ENCODE assay signal across 24 mouse cellular contexts in the genomic region with DNA sequence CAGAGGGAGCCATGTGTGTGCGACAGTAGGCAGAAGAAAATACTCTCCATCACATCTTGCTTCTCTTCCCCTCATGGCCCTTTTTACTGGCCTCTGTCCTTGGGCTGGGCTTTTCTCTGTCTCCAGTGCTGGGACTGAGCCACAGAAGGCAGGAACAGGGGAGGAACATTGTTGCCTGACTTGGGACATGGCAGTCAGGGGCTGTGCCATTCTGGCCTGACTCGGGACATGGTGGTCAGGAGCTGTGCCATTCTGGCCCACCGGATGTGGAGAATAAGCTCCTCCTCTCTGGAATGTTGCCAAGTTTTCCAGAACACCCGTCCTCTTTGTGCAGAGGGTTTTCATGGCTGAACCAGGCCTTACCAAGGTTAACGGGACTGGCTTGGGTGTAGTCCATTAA. TPM values are rescaled to one million over a fixed set of nuclear protein-coding genes. Genes with fewer than 3 reads are reported as not detected.
A peak's percentile ranks its signal among the peaks of the same experiment; 100 is the strongest.
DNase-seq lines count a peak whose midpoint lies in the region; ATAC-seq lines count a peak whose summit lies in the region.
"Had no signal": no experiment of that assay in that cellular context is flagged by ENCODE, and none has a peak within 500 bp of the region (broad histone marks: within the 10 kb centered on the region; RNA-seq: fewer than 3 reads in every experiment).

No protein-coding gene starts in this region.

- DNase-seq in embryonic facial prominence, embryonic 10.5 days (ENCODE audit: low spot score): no peak
- no peak for DNase-seq in midbrain, embryonic 10.5 days (ENCODE audit: low spot score)
- peak; percentile 45 for DNase-seq in retina, postnatal 1 day
- no peak for DNase-seq in retina, embryonic 14.5 days (ENCODE audit: low spot score)
- DNase-seq in layer of hippocampus, adult 9-11 months: no peak
- DNase-seq: adrenal gland, adult 8-10 months; adrenal gland, postnatal 36 days; B cell, adult 2 months; cerebellum, adult 11 months; cerebellum, adult 9-10 months; cerebellum, postnatal 25 days; gastrocnemius, postnatal 36 days; heart, adult 11 months; heart, postnatal 14 days had no signal

- no peak overlapping the region for H3K27ac ChIP-seq in embryonic facial prominence, embryonic 15.5 days (replicated peaks)
- H3K27ac ChIP-seq in embryonic facial prominence, embryonic 10.5 days (replicated peaks): no peak overlapping the region
- H3K27ac ChIP-seq in midbrain, embryonic 13.5 days: no peak overlapping the region
- no peak overlapping the region for H3K27ac ChIP-seq in midbrain, embryonic 10.5 days (replicated peaks)
- H3K27ac ChIP-seq: embryonic facial prominence, embryonic 13.5 days; forebrain, embryonic 15.5 days; heart, embryonic 10.5 days; heart, embryonic 15.5 days had no signal

- H3K9me3 ChIP-seq in embryonic facial prominence, embryonic 15.5 days (replicated peaks): no peaks in the 10 kb centered on the region
- no peaks in the 10 kb centered on the region for H3K9me3 ChIP-seq in embryonic facial prominence, embryonic 10.5 days
- H3K9me3 ChIP-seq in midbrain, embryonic 13.5 days: no peaks in the 10 kb centered on the region
- no peaks in the 10 kb centered on the region for H3K9me3 ChIP-seq in midbrain, embryonic 10.5 days (replicated peaks)
- H3K9me3 ChIP-seq: embryonic facial prominence, embryonic 13.5 days; forebrain, embryonic 15.5 days; G1E; heart, embryonic 10.5 days; heart, embryonic 15.5 days had no signal

- no peaks in the 10 kb centered on the region for H3K27me3 ChIP-seq in embryonic facial prominence, embryonic 15.5 days
- H3K27me3 ChIP-seq in embryonic facial prominence, embryonic 10.5 days (replicated peaks; ENCODE audit: low read depth, poor library complexity, severe bottlenecking): no peaks in the 10 kb centered on the region
- no peaks in the 10 kb centered on the region for H3K27me3 ChIP-seq in midbrain, embryonic 13.5 days
- no peaks in the 10 kb centered on the region for H3K27me3 ChIP-seq in midbrain, embryonic 10.5 days (ENCODE audit: low read depth, poor library complexity, severe bottlenecking)
- H3K27me3 ChIP-seq: embryonic facial prominence, embryonic 13.5 days; forebrain, embryonic 15.5 days; heart, embryonic 15.5 days had no signal

- 60% methylated on average over 5 of the region's 5 CpGs for WGBS in embryonic facial prominence, embryonic 15.5 days
- 84% methylated on average over 5 of the region's 5 CpGs for WGBS in embryonic facial prominence, embryonic 10.5 days
- 58% methylated on average over 5 of the region's 5 CpGs for WGBS in midbrain, embryonic 13.5 days
- WGBS in midbrain, embryonic 10.5 days: 86% methylated on average over 5 of the region's 5 CpGs

- no peak overlapping the region for H3K9ac ChIP-seq in embryonic facial prominence, embryonic 15.5 days
- H3K9ac ChIP-seq in midbrain, embryonic 13.5 days (replicated peaks): no peak overlapping the region
- H3K9ac ChIP-seq: embryonic facial prominence, embryonic 13.5 days; forebrain, embryonic 15.5 days; heart, embryonic 15.5 days had no signal

- no peak overlapping the region for H3K4me3 ChIP-seq in embryonic facial prominence, embryonic 15.5 days (replicated peaks)
- H3K4me3 ChIP-seq in embryonic facial prominence, embryonic 10.5 days: no peak overlapping the region
- H3K4me3 ChIP-seq in midbrain, embryonic 13.5 days (replicated peaks): no peak overlapping the region
- H3K4me3 ChIP-seq in midbrain, embryonic 10.5 days: no peak overlapping the region
- H3K4me3 ChIP-seq: embryonic facial prominence, embryonic 13.5 days; forebrain, embryonic 15.5 days; heart, embryonic 10.5 days; heart, embryonic 15.5 days had no signal

- H3K4me1 ChIP-seq in embryonic facial prominence, embryonic 15.5 days: no peaks in the 10 kb centered on the region
- peaks cover 5% of the 10 kb centered on the region for H3K4me1 ChIP-seq in embryonic facial prominence, embryonic 10.5 days
- peaks cover 9% of the 10 kb centered on the region for H3K4me1 ChIP-seq in midbrain, embryonic 13.5 days (replicated peaks)
- peaks cover 16% of the 10 kb centered on the region for H3K4me1 ChIP-seq in midbrain, embryonic 10.5 days
- H3K4me1 ChIP-seq: embryonic facial prominence, embryonic 13.5 days; forebrain, embryonic 15.5 days; heart, embryonic 10.5 days had no signal

- no peak overlapping the region for H3K4me2 ChIP-seq in embryonic facial prominence, embryonic 15.5 days (replicated peaks)
- H3K4me2 ChIP-seq in midbrain, embryonic 13.5 days (replicated peaks): no peak overlapping the region
- H3K4me2 ChIP-seq: embryonic facial prominence, embryonic 13.5 days; forebrain, embryonic 15.5 days; heart, embryonic 15.5 days had no signal

- no peaks in the 10 kb centered on the region for H3K36me3 ChIP-seq in embryonic facial prominence, embryonic 15.5 days
- peaks cover 8% of the 10 kb centered on the region for H3K36me3 ChIP-seq in embryonic facial prominence, embryonic 10.5 days (replicated peaks)
- peaks cover 20% of the 10 kb centered on the region for H3K36me3 ChIP-seq in midbrain, embryonic 13.5 days
- H3K36me3 ChIP-seq in midbrain, embryonic 10.5 days: peaks cover 99% of the 10 kb centered on the region
- H3K36me3 ChIP-seq: embryonic facial prominence, embryonic 13.5 days; forebrain, embryonic 15.5 days; G1E; heart, embryonic 10.5 days; heart, embryonic 15.5 days had no signal

- ATAC-seq in embryonic facial prominence, embryonic 15.5 days (ENCODE audit: insufficient number of reproducible peaks, low FRiP score, low TSS enrichment, low read depth): peak; percentile 47; the same call in 1 of the 2 replicates
- 0 out of 2 replicates have a peak, but pooled peaks have one; percentile 27 for ATAC-seq in midbrain, embryonic 13.5 days
- ATAC-seq: CD4-positive, CD25-positive, alpha-beta regulatory T cell, adult 4 months; forebrain, embryonic 15.5 days; inflammation-experienced regulatory T-cells, adult 6 months; intestine, postnatal 0 days had no signal

RNA-seq across cellular contexts. Expression of a gene that starts 21.2 kb away (rescaled TPM):
- polyA plus RNA-seq in embryonic facial prominence, embryonic 15.5 days (2015; fragmentation: Nextera tagmentation; extraction: Ambion mirVana): 0.14 and 0.15 TPM in 2 replicates
- 3.8 and 15.5 TPM in 2 replicates for polyA plus RNA-seq in embryonic facial prominence, embryonic 10.5 days (2016; fragmentation: Nextera tagmentation; extraction: Ambion mirVana)
- 29.0 and 34.3 TPM in 2 replicates for polyA plus RNA-seq in midbrain, embryonic 13.5 days (2015; fragmentation: Nextera tagmentation; extraction: Ambion mirVana)
- 61.8 and 70.6 TPM in 2 replicates for polyA plus RNA-seq in midbrain, embryonic 10.5 days (2016; fragmentation: Nextera tagmentation; extraction: Ambion mirVana)
- polyA plus RNA-seq: CD4-positive, CD25-positive, alpha-beta regulatory T cell, adult 4 months; G1E; heart, embryonic 15.5 days; intestine, postnatal 0 days had no signal
